Mouse (Mus musculus) brain, embryonic 14.5 days (tissue): ENCODE measurements around the gene Fer.

ENCODE experiments used
- CTCF ChIP-seq: fragments of 200-500 bp; IDR thresholded peaks from 2 replicates; pipeline ENCODE4 v1.5.1; 2012; ENCODE audit warnings: inconsistent platforms, mild to moderate bottlenecking, moderate library complexity, borderline replicate concordance; ENCODE audit not compliant: insufficient read depth, insufficient read length; ENCODE audit errors: extremely low read depth
- POLR2A ChIP-seq: fragments of 200-500 bp; IDR thresholded peaks from 2 replicates; pipeline ENCODE4 v1.6.1; 2012; ENCODE audit warnings: mild to moderate bottlenecking, inconsistent platforms, borderline replicate concordance; ENCODE audit not compliant: poor library complexity, insufficient read depth, insufficient read length, severe bottlenecking; ENCODE audit errors: extremely low read depth

- no peak for TF ChIP-seq POLR2A
- no peak for TF ChIP-seq CTCF
These were observed 275.3 kb downstream of the Fer start for GRCm38 (mm10) chr17:64138036-64138717.
